Mouse (Mus musculus) neutrophil, adult 5-6 weeks (primary cell): Measurements from ENCODE around the gene Fam163a. TPM values are rescaled to one million over a fixed set of nuclear protein-coding genes. Genes with fewer than 3 reads are reported as not detected.
"Not testable (repeated sequence)": the region's sequence is repeated elsewhere in the genome, so short reads cannot be mapped to it uniquely, and the experiment has no call there.

Experiments used
- ATAC-seq: fragments of 151-379, 151-347 bp; 2 replicates; pipeline ENCODE4 v1.8.0; 2017; ENCODE audit warnings: mild to moderate bottlenecking, moderate TSS enrichment; ENCODE audit not compliant: insufficient number of reproducible peaks, poor library complexity, low FRiP score, severe bottlenecking; ENCODE audit errors: extremely low read depth
- total RNA-seq: library from RNA; stranded (forward); fragments of 200-1000 nt; gene quantifications from 2 replicates; pipeline ENCODE4 v1.2.3, GENCODE M21; 2017

Fam163a gene
- total RNA-seq, 1 experiment from 2014 or later, result not detected

DNA sequence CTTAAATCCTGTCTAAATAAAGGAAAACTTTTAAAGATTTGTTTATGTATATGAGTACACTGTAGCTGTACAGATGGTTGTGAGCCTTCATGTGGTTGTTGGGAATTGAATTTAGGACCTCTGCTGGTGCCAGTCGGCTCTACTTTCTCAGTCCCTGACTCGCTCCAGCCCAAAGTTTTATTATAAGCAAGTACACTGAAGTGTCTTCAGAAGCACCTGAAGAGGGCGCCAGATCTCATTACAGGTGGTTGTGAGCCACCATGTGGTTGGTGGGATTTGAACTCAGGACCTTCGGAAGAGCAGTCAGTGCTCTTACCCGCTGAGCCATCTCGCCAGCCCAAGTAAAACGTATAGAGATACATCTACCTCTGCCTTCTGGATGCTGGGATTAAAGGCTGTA is 164.8 kb downstream of the Fam163a start:
- not testable (repeated sequence) for ATAC-seq

GRCm38 (mm10) chr1:156037144-156037583 is 167.7 kb downstream of the Fam163a start:
- ATAC-seq, result no peak

DNA sequence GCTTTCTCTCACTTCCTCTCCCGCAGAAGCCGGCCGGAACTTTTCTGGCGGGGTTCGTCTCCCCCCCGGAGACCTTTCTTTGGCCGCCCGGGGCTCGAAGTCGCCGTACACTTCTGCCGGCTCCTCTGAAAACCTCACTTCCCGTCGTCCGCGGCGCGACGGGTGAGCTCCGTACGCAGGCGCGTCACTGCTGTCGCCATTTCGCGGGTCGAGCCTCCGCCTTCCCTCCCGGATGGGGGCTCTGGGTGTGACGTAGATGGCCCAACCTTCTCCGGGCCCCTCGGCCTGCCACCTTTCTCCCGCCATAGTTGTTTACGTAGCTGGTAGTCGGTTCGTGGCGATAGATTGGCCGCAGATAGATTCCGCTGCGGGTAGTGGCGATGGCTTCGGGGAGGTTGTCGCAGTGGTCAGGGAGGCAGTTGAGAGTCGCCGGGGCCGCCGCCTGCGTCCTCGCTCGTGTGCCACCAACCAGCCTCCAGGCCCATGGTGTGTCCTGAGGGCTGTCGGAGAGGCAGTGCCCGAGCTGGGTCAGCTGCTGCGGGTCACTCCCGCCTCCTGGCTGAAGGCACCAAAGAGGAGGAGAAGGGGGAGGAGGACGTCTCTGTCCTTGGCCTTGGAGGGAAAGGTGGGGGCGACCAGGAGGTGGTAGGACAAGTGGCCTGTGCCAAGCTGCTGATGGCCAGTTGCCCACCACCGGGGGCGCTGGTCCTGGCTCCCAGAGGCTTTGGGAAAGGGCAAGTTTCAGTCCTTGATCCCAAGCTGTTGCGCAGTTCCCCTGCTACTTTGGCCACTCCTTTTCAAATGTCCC is 168.7 kb downstream of the Fam163a start, which contains the start of gene Tor1aip1:
TSS of gene Tor1aip1 (minus strand) at position 551 of the 808 bp plus-strand sequence.
- peak; percentile 80 for ATAC-seq

DNA sequence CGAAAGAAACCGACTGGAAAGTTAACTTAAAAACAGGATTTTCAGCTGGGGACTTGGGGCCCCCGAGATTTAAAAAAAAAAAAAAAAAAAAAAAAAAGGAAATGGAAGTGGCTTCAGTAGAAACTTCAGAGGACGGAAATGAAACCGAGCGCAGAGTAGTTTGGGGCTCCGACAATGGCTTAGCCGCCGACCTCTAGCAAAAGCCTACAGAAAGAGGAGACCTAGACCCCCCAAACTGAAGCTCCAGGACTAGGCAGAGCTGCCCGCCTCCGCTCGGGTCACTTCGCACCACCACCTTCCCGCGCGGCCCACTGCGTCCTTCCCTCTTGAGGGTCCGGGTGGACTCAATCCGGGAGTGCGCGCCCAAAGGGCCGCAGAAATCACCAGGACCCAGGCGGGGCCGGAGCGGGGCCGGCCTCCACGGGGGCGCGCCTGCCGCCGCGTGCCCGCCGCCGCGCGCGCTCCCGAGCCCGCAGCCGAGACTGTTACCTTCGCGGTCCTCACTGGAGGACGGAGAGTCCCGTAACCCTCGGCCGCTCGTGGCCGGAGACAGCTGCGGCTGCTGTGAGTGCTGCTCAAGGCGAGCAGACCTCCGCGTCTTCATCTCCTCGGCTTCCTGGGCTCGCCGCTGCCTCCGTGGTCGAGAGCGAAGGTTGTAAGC is 169.4 kb downstream of the Fam163a start, which contains the start of gene Tor1aip2:
TSS of gene Tor1aip2 (plus strand) at position 135 of the 661 bp plus-strand sequence.
- peak; percentile 16; the same call in 1 of the 2 replicates for ATAC-seq

GRCm38 (mm10) chr1:156034661-156035060 is 170.2 kb downstream of the Fam163a start:
- ATAC-seq, result no peak

DNA sequence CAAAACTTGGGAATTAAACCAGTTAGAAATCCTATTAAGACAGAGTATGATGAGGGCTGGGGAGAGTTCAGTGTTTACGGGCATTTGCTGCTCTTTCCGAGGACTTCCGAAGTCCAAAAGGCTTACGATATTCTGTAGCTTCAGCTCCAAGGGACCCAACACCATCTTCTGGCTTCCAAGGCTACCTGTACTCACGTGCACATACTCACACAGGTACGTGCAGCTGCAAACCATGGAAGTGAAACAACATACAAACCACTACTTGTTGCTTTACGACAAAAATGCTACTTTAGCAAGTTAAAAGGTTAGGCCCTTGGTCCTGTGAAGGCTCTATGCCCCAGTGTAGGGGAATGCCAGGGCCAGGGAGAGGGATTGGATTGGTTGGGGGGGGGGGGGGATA is 170.9 kb downstream of the Fam163a start:
- no peak for ATAC-seq

DNA sequence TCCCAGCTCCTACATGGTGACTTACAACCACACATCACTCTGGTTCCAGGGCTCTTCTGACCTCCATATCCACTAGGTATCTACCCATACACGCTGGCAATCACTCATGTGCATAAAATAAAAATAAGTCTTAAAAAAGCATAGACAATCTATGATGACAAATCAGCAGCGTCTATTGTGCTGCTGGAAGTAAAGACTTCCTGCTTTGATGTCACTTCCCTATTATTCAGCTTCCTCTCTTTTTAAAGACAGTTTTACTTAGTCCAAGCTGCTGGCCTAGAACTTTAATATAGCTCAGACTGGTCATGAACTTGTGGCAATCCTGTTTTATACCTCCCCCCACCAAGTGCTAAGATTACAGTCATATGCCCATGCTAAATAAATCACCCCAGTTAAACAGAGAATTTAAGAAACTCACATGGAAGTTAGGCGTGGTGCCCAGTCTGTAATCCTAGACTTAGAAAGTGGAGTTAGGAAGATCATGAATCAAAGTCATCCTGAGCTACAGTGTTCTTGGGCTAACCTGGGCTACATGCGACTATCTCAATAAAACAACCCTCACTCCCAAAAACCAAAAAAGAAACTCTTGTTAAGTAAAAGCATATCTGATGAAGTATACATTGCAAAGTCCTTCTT is 176.4 kb downstream of the Fam163a start:
- ATAC-seq, result peak; percentile 66

DNA sequence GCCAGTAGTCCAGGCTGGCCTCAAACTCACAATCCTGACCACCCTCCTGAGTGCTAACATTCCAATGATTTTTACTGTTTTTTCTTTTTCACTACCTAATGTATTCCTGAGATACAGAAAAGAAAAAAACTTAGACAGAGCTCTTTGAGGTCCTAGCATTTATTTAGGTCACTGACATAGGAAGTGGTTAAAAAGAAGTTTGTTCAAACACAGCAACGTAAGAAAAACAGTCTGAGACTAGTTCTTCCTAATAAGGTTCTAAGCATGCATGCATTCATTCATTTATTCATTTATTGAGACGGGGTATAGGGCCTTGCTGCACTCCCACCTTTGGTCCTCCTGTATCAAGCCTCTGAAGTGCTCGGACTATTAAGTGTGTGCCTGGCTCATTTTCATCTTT is 177.0 kb downstream of the Fam163a start:
- ATAC-seq, result no peak

Other genes starting within 250 kb of the Fam163a start
- gene Cep350, start 231.8 kb downstream of the Fam163a start, total RNA-seq, result 88.4 and 106 TPM in 2 replicates
- gene Tor1aip2, start 169.6 kb downstream of the Fam163a start, total RNA-seq, result 53.5 and 59.8 TPM in 2 replicates
- 84.5 and 98.7 TPM in 2 replicates for gene Tor1aip1, start 168.5 kb downstream of the Fam163a start, total RNA-seq
- gene Tdrd5, start 98.6 kb upstream of the Fam163a start, total RNA-seq, result 0.23 TPM in 1 of 2 replicates, not detected in the other
- 0.23 TPM in 1 of 2 replicates, not detected in the other for gene Nphs2, start 105.7 kb upstream of the Fam163a start, total RNA-seq
- gene Gm2000, start 161.0 kb upstream of the Fam163a start, total RNA-seq, result 984 and 1,239 TPM in 2 replicates
- gene Axdnd1, start 216.1 kb upstream of the Fam163a start, total RNA-seq, result 1.2 and 1.7 TPM in 2 replicates